Mouse (Mus musculus) ES-Bruce4 (cell line): ENCODE measurements around the gene Cd79b.

Source experiments
- CTCF ChIP-seq: IDR thresholded peaks from one replicate; pipeline ENCODE4 v1.8.1; 2011; ENCODE audit warnings: low read depth, low read length
- EP300 ChIP-seq: IDR thresholded peaks from 2 replicates; pipeline ENCODE4 v1.6.1; 2011; ENCODE audit warnings: low read depth, low read length; ENCODE audit not compliant: insufficient read depth

- TF ChIP-seq CTCF: no peak
- TF ChIP-seq EP300: no peak
Measured at GRCm38 (mm10) chr11:106355382-106356128, 41.0 kb upstream of the Cd79b start.
